Mouse (Mus musculus) embryonic facial prominence, embryonic 12.5 days (tissue): Measurements from ENCODE around the gene Eaf1. TPM values are rescaled to one million over a fixed set of nuclear protein-coding genes. Genes with fewer than 3 reads are reported as not detected.

ENCODE experiments used
- ATAC-seq: fragments of 200-750 bp; cut with Nextera tagmentation; 2 replicates; pipeline ENCODE4 v1.8.0; 2017; ENCODE audit not compliant: insufficient number of reproducible peaks, insufficient read depth, low FRiP score, low TSS enrichment
- H3K27ac ChIP-seq: fragments of 300-500 bp; sonication (generic); 2 replicates; pipeline ENCODE4 v1.5.1; 2016; ENCODE audit warnings: mild to moderate bottlenecking
- H3K27me3 ChIP-seq: fragments of 300-500 bp; sonication (generic); 2 replicates; pipeline ENCODE4 v1.6.1; 2016; ENCODE audit warnings: mild to moderate bottlenecking, moderate library complexity
- H3K36me3 ChIP-seq: fragments of 300-500 bp; sonication (generic); 2 replicates; pipeline ENCODE4 v1.6.1; 2016; ENCODE audit warnings: mild to moderate bottlenecking
- H3K4me1 ChIP-seq: fragments of 300-500 bp; sonication (generic); 2 replicates; pipeline ENCODE4 v1.6.1; 2016
- H3K4me2 ChIP-seq: fragments of 300-500 bp; sonication (generic); replicated peaks from 2 replicates; pipeline ENCODE4 v1.6.1; 2016; ENCODE audit warnings: mild to moderate bottlenecking, moderate library complexity
- H3K4me3 ChIP-seq: fragments of 300-500 bp; sonication (generic); 2 replicates; pipeline ENCODE4 v1.5.1; 2016; ENCODE audit warnings: mild to moderate bottlenecking
- H3K9ac ChIP-seq: fragments of 300-500 bp; sonication (generic); 2 replicates; pipeline ENCODE4 v1.6.1; 2016; ENCODE audit warnings: mild to moderate bottlenecking, moderate library complexity
- H3K9me3 ChIP-seq: fragments of 300-500 bp; sonication (generic); 2 replicates; pipeline ENCODE4 v1.6.1; 2016; ENCODE audit warnings: mild to moderate bottlenecking, moderate library complexity
- WGBS: fragments of 180-500 bp; shearing (Covaris S2); methylation state at CpG from one replicate; pipeline ENCODE4 v1.1.7; 2016; 5-methylcytosine and 5-hydroxymethylcytosine counted together
- polyA plus RNA-seq: library from polyadenylated mRNA; unstranded; fragments of >200 nt; fragmentation: Nextera tagmentation; extraction: Ambion mirVana; gene quantifications from 2 replicates; pipeline ENCODE4 v1.2.1, GENCODE M21; 2016

The Eaf1 gene
- polyA plus RNA-seq, 1 experiment from 2014 or later: 28.0 TPM

- Histone ChIP-seq H3K36me3 (no peaks in the 10 kb centered on the region), H3K27me3 (peaks cover 3% of the 10 kb centered on the region), H3K27ac (no peak overlapping the region), H3K4me1 (peaks cover 8% of the 10 kb centered on the region; the same call in 1 of the 2 replicates), H3K9me3 (no peaks in the 10 kb centered on the region), H3K4me3 (no peak overlapping the region), H3K9ac (no peak overlapping the region), H3K4me2 (no peak overlapping the region)
- WGBS: 68% methylated on average over 14 of the region's 14 CpGs
- no peak for ATAC-seq
Measured at GRCm38 (mm10) chr14:31555963-31556434, 61.8 kb downstream of the Eaf1 start.

GRCm38 (mm10) chr14:31556526-31557260 is 62.5 kb downstream of the Eaf1 start:
- Histone ChIP-seq H3K4me1 (peaks cover 8% of the 10 kb centered on the region; the same call in 1 of the 2 replicates), H3K4me3 (no peak overlapping the region), H3K9me3 (no peaks in the 10 kb centered on the region), H3K27me3 (peaks cover 3% of the 10 kb centered on the region), H3K36me3 (no peaks in the 10 kb centered on the region), H3K4me2 (no peak overlapping the region), H3K27ac (no peak overlapping the region), H3K9ac (no peak overlapping the region)
- 87% methylated on average over 9 of the region's 9 CpGs for WGBS
- no peak for ATAC-seq

DNA sequence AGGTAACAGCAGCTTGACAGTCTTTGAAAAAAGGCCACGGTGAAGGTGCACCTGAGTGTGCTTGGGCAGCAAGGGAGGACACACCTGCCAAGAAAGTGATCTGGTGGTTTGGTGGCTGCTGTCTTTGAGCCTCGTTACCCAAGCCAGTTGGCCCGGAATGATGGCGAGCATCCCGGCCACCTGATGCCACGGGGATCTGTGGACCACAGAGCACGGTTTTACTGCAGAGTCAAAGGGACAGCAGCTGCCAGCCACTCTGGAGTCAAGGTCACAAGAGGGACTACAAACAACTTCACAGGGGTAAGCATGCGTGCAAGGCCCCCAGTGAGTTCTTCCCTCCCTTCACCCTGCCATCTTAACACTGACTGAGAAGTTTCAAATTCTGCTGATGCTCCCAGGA is 63.1 kb downstream of the Eaf1 start:
- Histone ChIP-seq H3K9me3 (no peaks in the 10 kb centered on the region), H3K27me3 (peaks cover 3% of the 10 kb centered on the region), H3K4me2 (no peak overlapping the region), H3K4me1 (peaks cover 8% of the 10 kb centered on the region; the same call in 1 of the 2 replicates), H3K9ac (no peak overlapping the region), H3K36me3 (no peaks in the 10 kb centered on the region), H3K4me3 (no peak overlapping the region), H3K27ac (no peak overlapping the region)
- ATAC-seq: no peak
- 82% methylated on average over 8 of the region's 8 CpGs for WGBS

DNA sequence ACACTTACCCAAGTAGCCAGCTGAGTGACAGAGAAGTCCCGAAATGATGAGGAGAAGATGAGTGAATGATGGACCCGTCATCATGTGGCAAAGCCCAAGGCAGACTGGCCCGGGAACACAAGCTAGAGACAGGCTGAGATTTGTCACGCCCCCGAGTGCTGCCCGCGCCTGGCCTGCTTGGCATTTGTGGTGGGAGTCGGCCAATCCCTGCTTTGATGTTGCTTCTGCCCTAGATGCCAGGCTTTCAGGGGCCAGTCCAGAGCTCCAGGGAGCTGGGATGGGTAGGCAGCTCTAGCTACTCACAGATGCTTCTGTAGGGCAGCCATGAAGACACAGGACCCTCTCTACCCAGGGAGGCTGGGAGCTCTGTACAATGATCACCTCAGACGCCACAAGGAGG is 63.6 kb downstream of the Eaf1 start:
- Histone ChIP-seq H3K36me3 (no peaks in the 10 kb centered on the region), H3K4me3 (no peak overlapping the region), H3K4me1 (peaks cover 8% of the 10 kb centered on the region; the same call in 1 of the 2 replicates), H3K27ac (no peak overlapping the region), H3K27me3 (peaks cover 3% of the 10 kb centered on the region), H3K4me2 (no peak overlapping the region), H3K9ac (no peak overlapping the region), H3K9me3 (no peaks in the 10 kb centered on the region)
- 68% methylated on average over 9 of the region's 9 CpGs for WGBS
- no peak for ATAC-seq

GRCm38 (mm10) chr14:31559216-31559615 is 65.0 kb downstream of the Eaf1 start:
- H3K4me1 ChIP-seq: peaks cover 8% of the 10 kb centered on the region; the same call in 1 of the 2 replicates
- H3K36me3 ChIP-seq: no peaks in the 10 kb centered on the region
- no peak overlapping the region for H3K27ac ChIP-seq
- H3K27me3 ChIP-seq: peaks cover 3% of the 10 kb centered on the region
- no peak overlapping the region for H3K4me2 ChIP-seq
- H3K9ac ChIP-seq: no peak overlapping the region
- no peak overlapping the region for H3K4me3 ChIP-seq
- H3K9me3 ChIP-seq: no peaks in the 10 kb centered on the region
- no peak for ATAC-seq
- 60% methylated on average over 5 of the region's 5 CpGs for WGBS

Other genes starting within 250 kb of the Eaf1 start
- 13.1 and 13.6 TPM in 2 replicates for gene Phf7, start 243.1 kb upstream of the Eaf1 start, polyA plus RNA-seq
- gene Bap1, start 242.9 kb upstream of the Eaf1 start, polyA plus RNA-seq: 101 and 104 TPM in 2 replicates
- gene Dnah1, start 170.5 kb upstream of the Eaf1 start, polyA plus RNA-seq: 8.4 and 8.6 TPM in 2 replicates
- 40.7 and 43.6 TPM in 2 replicates for gene Capn7, start 157.8 kb upstream of the Eaf1 start, polyA plus RNA-seq
- 34.7 and 36.3 TPM in 2 replicates for gene Sh3bp5, start 58.3 kb upstream of the Eaf1 start, polyA plus RNA-seq
- 85.6 and 87.2 TPM in 2 replicates for gene Mettl6, start 641 bp downstream of the Eaf1 start, polyA plus RNA-seq
- gene Colq, start 96.9 kb downstream of the Eaf1 start, polyA plus RNA-seq: 0.61 and 1.0 TPM in 2 replicates
- gene Gm49387, start 146.5 kb downstream of the Eaf1 start, polyA plus RNA-seq: 2.3 TPM in 1 of 2 replicates, not detected in the other
- 25.3 and 28.5 TPM in 2 replicates for gene Btd, start 146.6 kb downstream of the Eaf1 start, polyA plus RNA-seq
- gene Hacl1, start 146.9 kb downstream of the Eaf1 start, polyA plus RNA-seq: 10.6 and 13.8 TPM in 2 replicates